ENCODE assay signal across 14 mouse cellular contexts in genomic region chr4:56702234-56702633, GRCm38 (mm10). TPM values are rescaled to one million over a fixed set of nuclear protein-coding genes. Genes with fewer than 3 reads are reported as not detected.
DNase-seq lines count a peak whose midpoint lies in the region; ATAC-seq and TF ChIP-seq lines count a peak whose summit lies in the region.
"Had no signal": no experiment of that assay in that cellular context is flagged by ENCODE, and none has a peak within 500 bp of the region (broad histone marks: within the 10 kb centered on the region; RNA-seq: fewer than 3 reads in every experiment).

No protein-coding gene starts in this region.

- no peak overlapping the region for H3K27ac ChIP-seq in neural tube, embryonic 15.5 days (replicated peaks)
- no peak overlapping the region for H3K27ac ChIP-seq in hindbrain, postnatal 0 days
- H3K27ac ChIP-seq: heart, embryonic 15.5 days; stomach, postnatal 0 days had no signal

- no peak overlapping the region for H3K4me3 ChIP-seq in neural tube, embryonic 15.5 days (replicated peaks)
- no peak overlapping the region for H3K4me3 ChIP-seq in hindbrain, postnatal 0 days (ENCODE audit: low read length)
- H3K4me3 ChIP-seq: heart, embryonic 15.5 days had no signal

- no peak overlapping the region for H3K4me2 ChIP-seq in neural tube, embryonic 15.5 days
- peak overlapping the region; percentile 17; the same call in 1 of the 2 replicates for H3K4me2 ChIP-seq in hindbrain, postnatal 0 days (ENCODE audit: low read depth, low read length)
- H3K4me2 ChIP-seq: heart, embryonic 15.5 days had no signal

- no peaks in the 10 kb centered on the region for H3K9me3 ChIP-seq in neural tube, embryonic 15.5 days (replicated peaks)
- no peaks in the 10 kb centered on the region for H3K9me3 ChIP-seq in hindbrain, postnatal 0 days (ENCODE audit: low read length)
- H3K9me3 ChIP-seq: heart, embryonic 15.5 days had no signal

- H3K27me3 ChIP-seq in neural tube, embryonic 15.5 days (replicated peaks), result no peaks in the 10 kb centered on the region
- no peaks in the 10 kb centered on the region for H3K27me3 ChIP-seq in hindbrain, postnatal 0 days (ENCODE audit: insufficient read depth, low read length)
- H3K27me3 ChIP-seq: heart, embryonic 15.5 days had no signal

- no peak for TF ChIP-seq CTCF in hindbrain, postnatal 0 days (IDR thresholded peaks at IDR 0.05; ENCODE audit: low read depth)

- H3K9ac ChIP-seq in neural tube, embryonic 15.5 days (replicated peaks), result no peak overlapping the region
- H3K9ac ChIP-seq in hindbrain, postnatal 0 days (replicated peaks; ENCODE audit: low read length), result no peak overlapping the region
- H3K9ac ChIP-seq: heart, embryonic 15.5 days had no signal

- 13% methylated on average over 10 of the region's 10 CpGs for WGBS in neural tube, embryonic 15.5 days
- 7% methylated on average over 10 of the region's 10 CpGs for WGBS in hindbrain, postnatal 0 days

- no peak for ATAC-seq in neural tube, embryonic 15.5 days (ENCODE audit: low FRiP score)
- no peak for ATAC-seq in hindbrain, postnatal 0 days

- no peaks in the 10 kb centered on the region for H3K36me3 ChIP-seq in neural tube, embryonic 15.5 days
- no peaks in the 10 kb centered on the region for H3K36me3 ChIP-seq in hindbrain, postnatal 0 days (ENCODE audit: insufficient read depth, low read length)
- H3K36me3 ChIP-seq: heart, embryonic 15.5 days had no signal

- H3K4me1 ChIP-seq in neural tube, embryonic 15.5 days, result no peaks in the 10 kb centered on the region
- no peaks in the 10 kb centered on the region for H3K4me1 ChIP-seq in hindbrain, postnatal 0 days (ENCODE audit: insufficient read depth, low read length)

- DNase-seq in gastrocnemius, adult 18-20 months (ENCODE audit: low spot score), result peak; percentile 23
- DNase-seq in gastrocnemius, adult 8-10 months (ENCODE audit: low spot score in 2 of 2), result no peak
- peak; percentile 41 for DNase-seq in neural tube, embryonic 10.5 days (ENCODE audit: extremely low spot score, low spot score)
- no peak for DNase-seq in hindbrain, postnatal 0 days (ENCODE audit: low spot score)
- DNase-seq in right cerebral cortex, postnatal 10 days (ENCODE audit: low spot score in 2 of 2), result no peak
- DNase-seq in spleen, postnatal 14 days (ENCODE audit: low spot score in 2 of 2), result no peak
- no peak for DNase-seq in layer of hippocampus, postnatal 36 days
- DNase-seq: kidney, adult 9 months; lung, postnatal 36 days had no signal

RNA-seq across cellular contexts. Expression of gene Gm26657, which starts 37.6 kb away (rescaled TPM):
- total RNA-seq in gastrocnemius, adult 18-20 months (2021), result not detected
- not detected for total RNA-seq in gastrocnemius, adult 8-10 months (2022)
- polyA plus RNA-seq in neural tube, embryonic 15.5 days (2015; fragmentation: Nextera tagmentation; extraction: Ambion mirVana), result not detected in 2 replicates
- total RNA-seq in hindbrain, postnatal 0 days (2014; rRNA removed), result not detected in 2 replicates
- polyA plus RNA-seq in hindbrain, postnatal 0 days (2015; fragmentation: Nextera tagmentation; extraction: Ambion mirVana), result not detected in 2 replicates
- not detected for total RNA-seq in layer of hippocampus, postnatal 36 days (2021)
- total RNA-seq: left cerebral cortex, postnatal 14 days had no signal
- polyA plus RNA-seq: heart, embryonic 15.5 days; stomach, postnatal 0 days had no signal

RNA-seq across cellular contexts. Expression of gene Actl7b, which starts 39.0 kb away (rescaled TPM):
- not detected for total RNA-seq in gastrocnemius, adult 18-20 months (2021)
- total RNA-seq in gastrocnemius, adult 8-10 months (2022), result not detected
- not detected in 2 replicates for polyA plus RNA-seq in neural tube, embryonic 15.5 days (2015; fragmentation: Nextera tagmentation; extraction: Ambion mirVana)
- total RNA-seq in hindbrain, postnatal 0 days (2014; rRNA removed), result 0.16 and 0.54 TPM in 2 replicates
- not detected in 2 replicates for polyA plus RNA-seq in hindbrain, postnatal 0 days (2015; fragmentation: Nextera tagmentation; extraction: Ambion mirVana)
- total RNA-seq in layer of hippocampus, postnatal 36 days (2021), result under 1 TPM in 1 of 2 experiments, not detected in 1; 0.25 TPM
- polyA plus RNA-seq: C2C12; heart, embryonic 15.5 days; stomach, postnatal 0 days had no signal

RNA-seq across cellular contexts. Expression of gene Actl7a, which starts 41.0 kb away (rescaled TPM):
- total RNA-seq in gastrocnemius, adult 18-20 months (2021), result not detected
- total RNA-seq in gastrocnemius, adult 8-10 months (2022), result not detected
- not detected in 2 replicates for polyA plus RNA-seq in neural tube, embryonic 15.5 days (2015; fragmentation: Nextera tagmentation; extraction: Ambion mirVana)
- total RNA-seq in hindbrain, postnatal 0 days (2014; rRNA removed), result not detected in 2 replicates
- polyA plus RNA-seq in hindbrain, postnatal 0 days (2015; fragmentation: Nextera tagmentation; extraction: Ambion mirVana), result not detected in 2 replicates
- not detected for total RNA-seq in layer of hippocampus, postnatal 36 days (2021)
- total RNA-seq: left cerebral cortex, postnatal 14 days had no signal
- polyA plus RNA-seq: heart, embryonic 15.5 days; stomach, postnatal 0 days had no signal

Comparison
In these comparisons a context has a peak if more than half of its experiments do, and no peak if none do; other contexts are left out.
1. DNase-seq: peak in gastrocnemius, adult 18-20 months (single experiment) and neural tube, embryonic 10.5 days (single experiment); none in gastrocnemius, adult 8-10 months (0 of 2), hindbrain, postnatal 0 days (single experiment), right cerebral cortex, postnatal 10 days (0 of 2), spleen, postnatal 14 days (0 of 2) and layer of hippocampus, postnatal 36 days (0 of 2).